In the genomic region with DNA sequence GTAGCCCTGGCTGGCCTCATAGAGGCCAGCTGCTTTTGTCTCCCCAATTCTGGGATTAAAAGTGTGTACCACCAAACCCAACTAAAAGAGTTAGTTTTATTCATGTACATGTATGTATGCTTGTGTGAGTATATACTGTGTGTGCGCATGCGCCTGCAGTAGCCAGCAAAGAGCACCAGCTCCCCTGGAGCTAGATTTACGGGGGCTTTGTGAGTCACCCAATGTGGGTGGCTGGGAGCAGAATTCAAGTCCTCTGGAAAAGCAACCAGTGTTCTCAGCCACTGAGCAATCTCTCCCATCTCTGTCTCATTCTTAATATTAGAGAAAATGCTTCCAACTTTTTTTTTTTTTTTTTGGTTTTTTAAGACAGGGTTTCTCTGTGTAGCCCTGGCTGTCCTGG, we compare ENCODE assay signal across 21 mouse cellular contexts. TPM values are rescaled to one million over a fixed set of nuclear protein-coding genes. Genes with fewer than 3 reads are reported as not detected.
DNase-seq lines count a peak whose midpoint lies in the region; ATAC-seq lines count a peak whose summit lies in the region.
"Had no signal": no experiment of that assay in that cellular context is flagged by ENCODE, and none has a peak within 500 bp of the region (broad histone marks: within the 10 kb centered on the region; RNA-seq: fewer than 3 reads in every experiment).

No protein-coding gene starts in this region.

- intact Hi-C loops in left cerebral cortex, postnatal 4 days (cut with DNase I) = no loop called here

- no peak for DNase-seq in frontal cortex, postnatal 10 days (ENCODE audit: low spot score in 2 of 2)
- DNase-seq in left cerebral cortex, adult 11 months (ENCODE audit: low spot score) = peak; percentile 8
- no peak for DNase-seq in left cerebral cortex, postnatal 4 days
- DNase-seq in right cerebral cortex, adult 18-20 months = peak; percentile 54
- DNase-seq in right cerebral cortex, postnatal 14 days = no peak
- DNase-seq in brain, adult 2 months (ENCODE audit: low read depth, low spot score) = peak; percentile 81
- no peak for DNase-seq in kidney, postnatal 36 days
- DNase-seq: adrenal gland, adult 8-10 months; adrenal gland, postnatal 25 days; cerebellum, adult 11 months; cerebellum, adult 2 months; cerebellum, adult 9-11 months; cerebellum, postnatal 25 days; forebrain, postnatal 0 days; gastrocnemius, postnatal 25 days had no signal

- ATAC-seq in frontal cortex, adult (ENCODE audit: low TSS enrichment) = peak; percentile 72; the same call in 1 of the 2 replicates
- ATAC-seq: activated CD4-positive, CD25-positive, alpha-beta regulatory T cell, adult 4 months; forebrain, embryonic 14.5 days; forebrain, postnatal 0 days had no signal

RNA-seq across cellular contexts. Expression of a gene that starts 20.2 kb away (rescaled TPM):
- not detected for total RNA-seq in left cerebral cortex, postnatal 4 days (2021)
- total RNA-seq: adrenal gland, adult 8-10 months; adrenal gland, postnatal 25 days; forebrain, postnatal 0 days; gastrocnemius, adult 8-10 months; gastrocnemius, postnatal 25 days; heart, adult 8-10 months; heart, postnatal 25 days had no signal

RNA-seq across cellular contexts. Expression of a gene that starts 52.5 kb away (rescaled TPM):
- total RNA-seq in left cerebral cortex, postnatal 4 days (2021) = 10 to 100 TPM; 30.4 to 32.2 TPM

RNA-seq across cellular contexts. Expression of a gene that starts 55.0 kb away (rescaled TPM):
- 1 to 10 TPM in 1 of 2 experiments, under 1 TPM in 1; 0.79 to 1.2 TPM for total RNA-seq in left cerebral cortex, postnatal 4 days (2021)

RNA-seq across cellular contexts. Expression of a gene that starts 55.1 kb away (rescaled TPM):
- total RNA-seq in left cerebral cortex, postnatal 4 days (2021) = under 1 TPM; 0.66 to 0.79 TPM

Comparison
In these comparisons a context has a peak if more than half of its experiments do, and no peak if none do; other contexts are left out.
1. DNase-seq: peak in left cerebral cortex, adult 11 months (single experiment), right cerebral cortex, adult 18-20 months (single experiment) and brain, adult 2 months (single experiment); none in frontal cortex, postnatal 10 days (0 of 2), left cerebral cortex, postnatal 4 days (single experiment), right cerebral cortex, postnatal 14 days (single experiment) and kidney, postnatal 36 days (0 of 2).